Mouse (Mus musculus): ENCODE data around the gene Dnajc17. TPM values are rescaled to one million over a fixed set of nuclear protein-coding genes. Genes with fewer than 3 reads are reported as not detected.

The Dnajc17 gene
- 10 to 100 TPM; 16.9 to 18.8 TPM for total RNA-seq (2021)
- long read RNA-seq, experiment 1, transcript Dnajc17-201 (11 exons, 1,008 nt): major isoform, 5 of 14 reads
- long read RNA-seq, experiment 1, partial matches to known transcripts: 1 of 14 reads
- long read RNA-seq, experiment 1, other reads (novel, unspliced or antisense): 8 of 14 reads
- long read RNA-seq, experiment 2, partial matches to known transcripts: 3 of 10 reads
- long read RNA-seq, experiment 2, other reads (novel, unspliced or antisense): 3 of 10 reads

GRCm38 (mm10) chr2:119208344-119209175 is at the start of gene Dnajc17, which contains the start of gene Zfyve19:
TSS of gene Dnajc17 (minus strand) at chr2:119208795.
TSS of gene Zfyve19 (plus strand) at chr2:119208617.
- peak; percentile 93 to 98 for DNase-seq (ENCODE audit: low spot score in 2 of 2)

GRCm38 (mm10) chr2:119254976-119255375 is 46.4 kb upstream of the Dnajc17 start:
- DNase-seq (ENCODE audit: low spot score in 2 of 2): no peak

GRCm38 (mm10) chr2:119250826-119251478 is 42.4 kb upstream of the Dnajc17 start:
- DNase-seq (ENCODE audit: low spot score in 2 of 2): peak; percentile 73 to 75

GRCm38 (mm10) chr2:119250377-119250776 is 41.8 kb upstream of the Dnajc17 start:
- DNase-seq (ENCODE audit: low spot score in 2 of 2): no peak

- no peak for DNase-seq (ENCODE audit: low spot score in 2 of 2)
Observed at GRCm38 (mm10) chr2:119249592-119250061, 41.0 kb upstream of the Dnajc17 start.

- DNase-seq (ENCODE audit: low spot score in 2 of 2): no peak
Observed at GRCm38 (mm10) chr2:119247904-119248303, 39.3 kb upstream of the Dnajc17 start.

GRCm38 (mm10) chr2:119245246-119245645 is 36.7 kb upstream of the Dnajc17 start:
- no peak for DNase-seq (ENCODE audit: low spot score in 2 of 2)

- no peak for DNase-seq (ENCODE audit: low spot score in 2 of 2)
Observed at GRCm38 (mm10) chr2:119242548-119242947, 34.0 kb upstream of the Dnajc17 start.

GRCm38 (mm10) chr2:119240819-119241186 is 32.2 kb upstream of the Dnajc17 start:
- DNase-seq (ENCODE audit: low spot score in 2 of 2): no peak

- DNase-seq (ENCODE audit: low spot score in 2 of 2): no peak
Observed at GRCm38 (mm10) chr2:119240075-119240818, 31.7 kb upstream of the Dnajc17 start.

- no peak for DNase-seq (ENCODE audit: low spot score in 2 of 2)
Observed at GRCm38 (mm10) chr2:119238671-119239070, 30.1 kb upstream of the Dnajc17 start.

GRCm38 (mm10) chr2:119237871-119238220 is 29.3 kb upstream of the Dnajc17 start:
- no peak for DNase-seq (ENCODE audit: low spot score in 2 of 2)

- no peak for DNase-seq (ENCODE audit: low spot score in 2 of 2)
Observed at GRCm38 (mm10) chr2:119237210-119237870, 28.7 kb upstream of the Dnajc17 start, which contains the start of gene Spint1. TSS of gene Spint1 (plus strand) at chr2:119237362.

GRCm38 (mm10) chr2:119236682-119237209 is 28.2 kb upstream of the Dnajc17 start:
- DNase-seq (ENCODE audit: low spot score in 2 of 2): no peak

- DNase-seq (ENCODE audit: low spot score in 2 of 2): no peak
Observed at GRCm38 (mm10) chr2:119229775-119230704, 21.4 kb upstream of the Dnajc17 start, which contains the start of gene Ppp1r14d. TSS of gene Ppp1r14d (minus strand) at chr2:119229906.

- no peak for DNase-seq (ENCODE audit: low spot score in 2 of 2)
Observed at GRCm38 (mm10) chr2:119209176-119209507, 547 bp upstream of the Dnajc17 start.

GRCm38 (mm10) chr2:119207961-119208343 is 643 bp downstream of the Dnajc17 start:
- no peak for DNase-seq (ENCODE audit: low spot score in 2 of 2)

- no peak for DNase-seq (ENCODE audit: low spot score in 2 of 2)
Observed at GRCm38 (mm10) chr2:119203871-119204460, 4.6 kb downstream of the Dnajc17 start.
